Mouse (Mus musculus) ES-Bruce4 (cell line): ENCODE measurements around the gene Prss57.

ENCODE experiments used
- CTCF ChIP-seq: IDR thresholded peaks from one replicate; pipeline ENCODE4 v1.8.1; 2011; ENCODE audit warnings: low read depth, low read length
- EP300 ChIP-seq: IDR thresholded peaks from 2 replicates; pipeline ENCODE4 v1.6.1; 2011; ENCODE audit warnings: low read depth, low read length; ENCODE audit not compliant: insufficient read depth
- POLR2A ChIP-seq: IDR thresholded peaks from one replicate; pipeline ENCODE4 v1.8.1; 2011; ENCODE audit warnings: low read length; ENCODE audit not compliant: insufficient read depth

DNA sequence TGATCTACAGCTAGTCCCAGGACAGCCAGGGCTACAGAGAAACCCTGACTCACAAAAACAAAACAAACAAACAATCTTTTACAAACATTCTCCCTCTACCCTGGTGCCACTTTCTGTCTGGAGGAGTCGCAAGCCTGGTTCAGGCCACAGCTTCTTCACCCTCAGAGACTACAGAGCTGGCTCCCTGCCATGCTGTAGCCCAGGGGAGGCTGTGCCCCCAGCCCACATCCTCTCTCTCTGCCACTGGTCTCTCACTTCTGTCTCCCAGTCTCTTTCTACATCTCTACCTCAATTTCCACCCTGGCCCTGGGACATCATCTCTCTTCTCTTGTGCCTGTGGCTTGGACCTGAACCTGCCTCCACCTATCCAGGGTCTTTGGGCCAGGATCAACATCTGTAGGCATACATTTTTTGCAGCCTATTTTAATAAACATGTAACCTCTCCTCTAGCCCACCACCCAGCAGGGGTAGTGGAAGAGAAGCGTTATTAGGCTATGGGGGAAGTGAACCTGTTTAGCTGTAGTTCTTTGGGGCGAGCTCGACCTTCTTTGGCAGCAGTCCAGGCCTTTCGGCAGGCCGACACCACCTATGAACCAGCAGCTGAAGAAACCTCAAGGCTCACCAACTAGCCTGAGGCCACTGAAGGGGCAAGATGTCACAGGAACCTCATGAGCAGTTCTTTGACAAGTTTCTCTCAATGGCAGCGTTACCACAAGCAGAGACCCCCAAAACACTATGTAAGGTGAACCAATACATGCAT is 41.4 kb upstream of the Prss57 start:
- TF ChIP-seq EP300 (no peak), POLR2A (no peak), CTCF (no peak)
